Mouse (Mus musculus): ENCODE data around the gene Plk3.

Plk3 gene

DNA sequence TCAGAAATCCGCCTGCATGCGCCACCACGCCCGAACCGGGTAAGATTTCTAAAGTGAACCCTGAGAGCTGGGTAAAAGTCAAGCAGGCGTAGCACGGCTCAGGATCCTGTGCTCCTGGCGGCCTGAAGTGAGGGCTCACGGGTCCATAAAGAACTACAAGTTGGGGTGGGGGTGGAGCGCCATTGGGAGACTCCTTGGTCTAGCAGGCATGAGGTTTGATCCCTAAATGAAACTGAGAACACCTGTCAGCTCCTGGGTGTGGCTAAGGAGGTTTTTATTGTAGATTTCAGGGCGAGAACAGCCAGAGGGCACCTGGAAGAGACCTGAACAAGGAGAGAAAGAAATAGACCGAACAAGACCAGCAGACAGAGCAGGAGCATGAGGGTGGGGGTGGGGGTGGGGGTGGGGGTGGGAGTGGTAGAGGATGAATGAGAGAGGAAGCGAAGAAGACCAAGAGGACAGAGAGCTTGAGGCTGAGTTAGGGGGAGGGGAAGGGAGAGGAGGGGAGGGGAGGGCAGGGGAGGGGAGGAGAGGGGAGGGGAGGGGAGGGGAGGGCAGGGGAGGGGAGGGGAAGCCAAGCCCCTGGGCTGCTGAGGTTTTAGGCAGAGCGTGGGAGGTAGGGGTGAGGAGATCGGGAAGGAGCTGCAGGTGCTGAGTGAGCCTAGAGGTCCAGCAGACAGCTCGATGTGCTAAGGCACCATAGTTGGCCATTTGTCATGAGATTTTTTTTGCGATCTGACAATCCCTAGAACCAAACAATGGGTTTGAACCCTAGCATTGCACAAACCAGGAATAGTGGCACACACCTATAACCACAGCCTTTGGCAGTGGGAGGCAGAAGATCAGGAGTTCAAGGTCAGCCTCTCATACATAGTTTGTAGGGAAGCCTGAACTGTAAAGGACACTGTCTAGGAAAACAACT is 4.8 kb upstream of the Plk3 start:
- peak; percentile 45 for DNase-seq (ENCODE audit: low read depth)

- no peak for DNase-seq (ENCODE audit: low read depth)
These were observed 2.3 kb upstream of the Plk3 start for GRCm38 (mm10) chr4:117136034-117136433.

GRCm38 (mm10) chr4:117134601-117134995 is 835 bp upstream of the Plk3 start:
- DNase-seq (ENCODE audit: low read depth) = no peak

- DNase-seq (ENCODE audit: low read depth) = no peak
These were observed 382 bp downstream of the Plk3 start for GRCm38 (mm10) chr4:117133366-117133796.

DNA sequence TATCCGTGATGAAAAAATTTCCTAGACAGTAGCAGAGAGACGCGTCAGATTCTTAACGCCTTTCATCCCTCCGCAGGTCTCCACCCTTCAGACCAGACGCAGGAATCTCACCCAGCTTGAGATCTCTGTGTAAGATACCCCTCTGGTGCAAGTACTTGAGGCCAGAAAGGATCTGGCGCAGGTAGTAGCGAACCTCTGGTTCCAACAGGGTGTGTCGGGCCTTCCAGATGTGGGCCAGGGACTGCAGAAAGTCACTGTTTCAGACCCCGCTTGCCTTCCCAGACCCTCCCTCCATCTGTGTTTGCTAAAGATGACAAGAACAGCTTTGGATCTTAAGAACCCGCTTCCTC is 994 bp downstream of the Plk3 start:
- DNase-seq (ENCODE audit: low read depth) = no peak

DNA sequence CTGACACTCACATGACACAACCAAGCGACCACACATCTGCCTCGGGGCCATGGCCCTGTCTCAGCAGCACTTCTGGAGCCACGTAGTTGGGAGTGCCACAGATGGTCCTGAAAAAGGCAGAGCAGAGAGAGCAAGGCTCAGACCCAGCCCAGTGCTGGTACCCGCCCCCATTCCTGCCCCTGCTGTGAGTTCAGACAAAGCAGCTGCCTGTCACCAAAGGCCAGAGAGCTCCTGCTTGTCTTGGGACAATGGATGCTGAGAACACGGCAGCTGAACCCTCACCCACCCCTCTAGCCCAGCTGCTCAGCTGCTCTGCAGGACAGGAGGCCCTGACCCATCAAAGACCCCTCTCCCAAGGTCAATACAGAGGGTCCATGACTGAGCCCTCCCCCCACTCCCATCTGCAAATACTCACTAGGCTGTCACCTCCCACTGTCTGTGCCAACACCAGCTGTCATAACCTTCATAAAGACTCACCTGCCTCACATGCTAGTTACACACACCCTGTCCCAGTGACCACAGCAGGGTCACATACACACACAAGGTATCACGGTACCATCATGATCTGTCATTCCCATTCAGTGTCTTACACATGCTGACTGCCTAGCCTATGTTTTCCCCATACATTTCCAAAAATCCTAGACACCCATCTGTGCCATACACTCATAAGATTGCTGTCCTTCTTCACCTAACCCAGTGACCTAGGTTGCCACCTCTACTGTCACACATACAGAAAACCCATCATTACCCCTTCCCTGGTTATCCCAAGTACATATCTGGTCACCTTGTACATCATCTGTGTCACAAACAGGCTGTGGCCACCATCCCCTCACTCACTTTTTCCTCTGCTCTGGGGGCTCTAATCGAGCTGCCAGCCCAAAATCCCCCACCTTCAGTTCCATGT is 1.6 kb downstream of the Plk3 start:
- no peak for DNase-seq (ENCODE audit: low read depth)

- DNase-seq (ENCODE audit: low read depth) = no peak
These were observed 2.6 kb downstream of the Plk3 start for GRCm38 (mm10) chr4:117131198-117131597.

GRCm38 (mm10) chr4:117130790-117131189 is 3.0 kb downstream of the Plk3 start:
- DNase-seq (ENCODE audit: low read depth) = no peak

GRCm38 (mm10) chr4:117127991-117128686 is 5.6 kb downstream of the Plk3 start:
- DNase-seq (ENCODE audit: low read depth) = no peak

DNA sequence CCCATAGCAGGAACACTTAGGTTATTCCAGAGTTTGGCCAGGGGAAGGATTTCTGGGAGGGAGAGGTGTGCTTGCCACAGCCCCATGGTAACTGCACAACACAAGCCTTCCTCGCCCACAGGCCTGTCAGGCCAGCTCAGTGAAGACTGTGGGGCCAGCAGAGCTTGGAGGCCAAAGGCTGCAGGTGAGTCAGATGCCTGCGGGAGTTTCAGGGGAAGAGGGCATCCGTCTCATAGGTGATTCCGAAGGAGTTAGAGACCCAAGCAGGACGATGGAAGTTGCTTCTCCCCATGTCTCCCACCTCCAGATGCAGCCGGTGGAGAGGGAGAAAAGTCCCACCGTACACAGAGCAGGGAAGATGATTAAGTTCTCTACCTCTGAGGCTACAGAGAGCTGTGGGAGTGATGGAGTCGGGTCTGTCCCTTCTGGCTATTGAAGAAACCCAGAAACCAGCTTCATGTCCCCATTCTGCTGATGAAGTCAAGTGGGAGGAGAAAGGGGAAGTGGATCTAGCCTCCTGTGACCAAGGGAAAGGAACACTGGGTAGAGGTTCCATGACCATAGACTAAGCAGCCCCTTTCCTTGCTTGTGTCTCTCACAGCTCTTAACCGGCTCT is 7.0 kb downstream of the Plk3 start, which contains the start of gene Tctex1d4:
TSS of gene Tctex1d4 (plus strand) at position 120 of the 616 bp plus-strand sequence.
- no peak for DNase-seq (ENCODE audit: low read depth)

- DNase-seq (ENCODE audit: low read depth) = peak; percentile 84
These were observed 7.7 kb downstream of the Plk3 start for GRCm38 (mm10) chr4:117125910-117126674.

- DNase-seq (ENCODE audit: low read depth) = no peak
These were observed 8.3 kb downstream of the Plk3 start, which contains the start of gene Btbd19 for GRCm38 (mm10) chr4:117125348-117125909. TSS of gene Btbd19 (minus strand) at chr4:117125725.

GRCm38 (mm10) chr4:117124518-117125347 is 9.0 kb downstream of the Plk3 start:
- DNase-seq (ENCODE audit: low read depth) = peak; percentile 92

DNA sequence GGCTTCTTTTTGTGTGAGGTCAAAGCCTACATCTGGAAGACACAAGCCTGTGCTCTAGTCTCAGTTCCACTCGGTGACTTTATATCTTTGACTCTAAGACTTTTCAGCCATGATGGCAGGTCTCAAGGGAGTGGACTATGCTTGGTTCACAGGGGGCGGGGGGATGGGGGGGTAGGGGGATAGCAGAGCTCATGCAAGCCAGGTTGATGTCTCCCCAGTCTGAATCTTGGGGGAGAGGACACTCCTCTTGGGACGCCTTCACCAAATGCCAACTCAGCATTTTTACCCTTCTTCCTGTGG is 9.6 kb downstream of the Plk3 start:
- DNase-seq (ENCODE audit: low read depth) = no peak

DNA sequence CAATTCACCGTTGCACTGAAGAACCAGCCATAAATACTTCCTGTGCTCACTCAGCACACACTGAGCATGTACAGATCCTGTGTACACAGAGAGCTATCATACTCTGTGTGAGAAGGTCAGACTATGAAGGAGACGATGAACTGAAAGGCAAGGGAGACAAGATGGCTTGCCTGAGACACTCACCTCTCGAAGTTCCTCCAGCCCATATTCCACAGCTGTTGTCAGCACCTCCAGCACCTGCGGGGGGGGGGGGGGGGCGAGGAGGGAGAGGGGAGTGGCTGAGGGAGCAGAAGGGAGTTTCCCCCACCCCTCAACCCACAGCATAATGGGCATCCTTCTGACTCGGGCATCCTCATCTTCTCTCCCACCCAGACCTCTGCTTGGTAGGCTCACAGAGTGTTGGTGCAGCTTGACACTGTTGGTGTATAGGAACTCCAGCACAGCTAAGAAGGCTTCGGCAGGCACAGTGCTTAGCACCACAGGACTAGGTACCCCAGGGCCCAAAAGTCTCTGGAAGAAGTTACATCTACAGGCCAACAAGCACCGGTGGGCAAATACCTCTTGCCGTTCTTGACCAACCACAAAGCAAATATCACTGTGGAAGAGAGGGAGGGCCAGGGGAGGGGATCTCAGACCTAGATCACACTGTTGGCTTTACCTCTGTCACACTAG is 10.1 kb downstream of the Plk3 start:
- peak; percentile 48 for DNase-seq (ENCODE audit: low read depth)

GRCm38 (mm10) chr4:117122209-117122608 is 11.6 kb downstream of the Plk3 start:
- no peak for DNase-seq (ENCODE audit: low read depth)

GRCm38 (mm10) chr4:117120445-117121414 is 13.0 kb downstream of the Plk3 start:
- peak; percentile 89 for DNase-seq (ENCODE audit: low read depth)

- no peak for DNase-seq (ENCODE audit: low read depth)
These were observed 13.7 kb downstream of the Plk3 start for GRCm38 (mm10) chr4:117120052-117120444.
